Mouse (Mus musculus): Measurements from ENCODE around the gene Esrrb. TPM values are rescaled to one million over a fixed set of nuclear protein-coding genes. Genes with fewer than 3 reads are reported as not detected.

Gene Esrrb
- total RNA-seq, 1 experiment from 2014 or later = not detected

DNA sequence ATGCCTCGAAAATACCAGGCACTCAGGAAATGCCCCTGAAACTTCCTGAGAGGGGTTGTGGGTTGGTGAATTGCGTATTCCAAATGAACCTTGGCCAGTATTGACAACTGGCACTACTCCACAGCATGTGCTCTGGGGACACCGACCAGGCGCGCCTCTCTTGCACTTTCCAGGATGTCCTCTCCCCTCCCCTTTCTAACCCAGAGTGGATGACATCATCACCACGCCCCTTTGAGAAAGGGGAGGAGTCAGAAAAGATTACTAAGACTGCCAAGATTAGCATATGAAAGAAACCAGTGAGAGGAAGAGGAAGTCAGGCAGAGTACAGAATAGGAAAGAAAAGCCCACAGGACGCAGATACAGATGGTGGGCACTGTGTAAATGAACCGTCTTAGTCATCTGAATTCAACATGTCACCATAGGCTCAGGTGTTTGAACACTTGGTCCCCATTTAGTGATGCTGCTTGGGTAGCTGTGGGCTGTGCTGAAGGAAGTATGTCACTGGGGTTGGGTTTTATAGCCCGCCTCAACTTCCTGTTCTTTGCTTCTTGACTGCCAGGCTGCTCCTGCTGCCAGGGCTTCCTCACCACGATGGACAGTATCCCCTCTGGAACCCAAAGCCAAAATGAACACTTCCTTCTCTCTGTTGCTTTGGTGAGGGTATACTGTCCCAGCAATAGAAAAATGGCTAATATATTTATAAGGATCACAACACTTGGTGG lies 196.0 kb downstream of the Esrrb start:
- 0 out of 2 replicates have a peak, but pooled peaks have one; percentile 15 for ATAC-seq (replicated peaks; ENCODE audit: low read depth, poor library complexity, severe bottlenecking)

DNA sequence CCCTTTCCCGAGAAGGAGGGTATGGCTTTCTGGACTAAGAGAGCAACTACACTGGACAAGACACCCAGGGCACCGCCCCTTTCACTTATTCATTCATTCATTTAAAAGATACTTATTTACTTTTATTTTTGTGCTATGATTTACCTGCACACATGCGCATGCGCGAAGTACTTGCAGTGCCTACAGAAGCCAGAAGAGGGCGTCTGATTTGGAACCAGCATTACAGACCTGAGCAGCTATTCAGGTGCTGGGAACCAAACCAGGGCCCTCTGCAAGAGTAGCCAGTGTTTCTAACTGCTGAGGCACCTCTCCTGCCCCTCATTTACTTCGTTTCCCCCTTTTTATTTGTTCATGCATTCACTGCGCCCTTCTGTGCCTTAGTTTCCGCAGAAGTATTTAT lies 198.0 kb downstream of the Esrrb start:
- ATAC-seq (replicated peaks; ENCODE audit: low read depth, poor library complexity, severe bottlenecking) = no peak

DNA sequence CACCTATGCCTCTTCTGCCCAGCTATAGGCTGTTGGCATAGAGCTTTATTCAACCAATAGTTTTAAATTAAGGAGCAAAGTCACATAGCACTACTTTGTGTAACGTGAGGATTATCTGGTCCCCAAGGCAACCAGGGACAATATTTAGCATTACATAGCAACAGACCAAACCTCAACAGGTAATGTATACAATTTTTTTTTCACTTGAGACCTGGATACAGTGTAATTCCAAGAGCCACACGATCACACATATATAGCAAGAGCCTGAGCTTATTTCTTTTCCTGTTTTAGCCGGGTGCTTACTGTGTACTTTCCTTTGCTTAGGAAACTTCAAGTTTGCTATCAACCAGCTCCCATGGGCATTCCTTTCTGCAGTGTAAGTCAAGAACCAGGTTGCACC lies 201.8 kb downstream of the Esrrb start:
- no peak for ATAC-seq (replicated peaks; ENCODE audit: low read depth, poor library complexity, severe bottlenecking)

DNA sequence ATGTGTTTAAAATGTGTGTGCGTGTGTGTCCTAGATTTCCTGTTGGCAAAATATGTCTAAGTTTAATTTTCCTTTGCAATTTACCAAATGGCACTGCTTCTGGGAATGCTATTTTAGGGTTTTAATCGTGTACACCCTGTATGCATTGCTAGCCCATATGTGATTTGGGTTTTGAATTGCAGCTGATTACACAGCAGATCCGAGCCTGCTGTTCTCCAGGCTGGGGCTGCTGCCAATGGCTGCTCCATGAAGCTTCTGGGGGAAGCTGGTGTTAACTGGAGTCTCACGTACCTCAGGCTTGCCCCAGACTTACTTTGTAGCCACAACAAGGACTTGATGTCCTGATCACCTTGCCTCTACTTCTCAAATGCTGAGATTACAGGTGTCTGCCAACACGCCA lies 205.1 kb downstream of the Esrrb start:
- no peak for ATAC-seq (replicated peaks; ENCODE audit: low read depth, poor library complexity, severe bottlenecking)

Other genes starting within 250 kb of the Esrrb start
- 36.5 and 37.2 TPM in 2 replicates for gene Gpatch2l, start 119.3 kb upstream of the Esrrb start, total RNA-seq (2017)